Mouse (Mus musculus) adrenal gland, postnatal 4 days (tissue): ENCODE data around the gene Tcf19. TPM values are rescaled to one million over a fixed set of nuclear protein-coding genes. Genes with fewer than 3 reads are reported as not detected.
A peak's percentile ranks its signal among the peaks of the same experiment; 100 is the strongest.
"Not testable (repeated sequence)": the region's sequence is repeated elsewhere in the genome, so short reads cannot be mapped to it uniquely, and the experiment has no call there.

ENCODE experiments used
- DNase-seq, 2 experiments: peaks; one replicate each; pipeline ENCODE4 v3.0.0; 2021 to 2022; ENCODE audit warnings: low spot score in 2 of 2, mixed read lengths in 2 of 2
- total RNA-seq, 2 experiments: library from RNA; stranded (reverse); gene quantifications; 2 replicates each; pipeline ENCODE4 v1.2.3; 2021

Tcf19 gene
- total RNA-seq, 2 experiments from 2014 or later, result 31.0 to 34.7 TPM

DNA sequence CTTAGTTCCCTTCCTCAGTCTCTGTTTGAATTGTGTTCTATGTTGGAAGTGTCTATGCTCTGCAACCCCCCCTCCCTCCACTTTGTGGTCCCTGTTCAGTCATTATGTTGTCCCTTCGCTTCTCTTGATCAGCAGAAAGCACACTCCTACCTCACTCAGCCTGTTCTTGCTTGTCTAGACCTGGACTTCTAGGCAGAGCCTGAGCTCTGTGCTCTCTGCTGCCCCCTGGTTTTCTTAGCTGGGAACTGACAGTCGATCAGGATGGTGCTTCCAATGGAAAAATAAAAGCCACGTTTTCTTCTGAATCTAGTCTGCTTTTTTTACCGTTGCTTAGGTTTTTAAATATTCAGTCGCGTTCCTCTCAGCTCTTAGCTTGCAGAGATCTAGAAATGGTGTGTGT, 17.7 kb upstream of the Tcf19 start:
- DNase-seq, result peak in 1 of 2 experiments; percentile 44

DNA sequence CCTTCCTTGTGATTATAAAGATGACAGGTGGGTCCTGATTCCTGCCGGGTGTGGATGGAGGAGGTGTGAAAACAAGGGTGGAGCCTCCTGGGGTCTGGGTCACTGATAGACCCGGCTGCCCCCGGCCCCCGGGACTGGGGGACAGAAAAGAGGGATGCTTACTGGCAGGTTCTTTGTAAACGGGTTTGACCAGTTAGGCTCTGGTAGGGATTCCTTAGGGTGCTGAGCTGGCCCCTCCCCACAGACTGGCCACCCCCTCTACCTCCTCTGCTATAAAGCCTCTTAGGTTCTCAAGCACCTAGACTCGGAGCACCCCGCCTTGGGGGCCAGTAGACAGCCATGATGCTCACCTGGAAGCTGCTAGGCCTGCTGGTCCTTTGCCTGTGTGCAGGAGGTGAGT, 16.3 kb upstream of the Tcf19 start, which contains the start of gene Psors1c2:
Gene Psors1c2 (plus strand): TSS at position 301 of the 400 bp plus-strand sequence.
- DNase-seq, result no peak

DNA sequence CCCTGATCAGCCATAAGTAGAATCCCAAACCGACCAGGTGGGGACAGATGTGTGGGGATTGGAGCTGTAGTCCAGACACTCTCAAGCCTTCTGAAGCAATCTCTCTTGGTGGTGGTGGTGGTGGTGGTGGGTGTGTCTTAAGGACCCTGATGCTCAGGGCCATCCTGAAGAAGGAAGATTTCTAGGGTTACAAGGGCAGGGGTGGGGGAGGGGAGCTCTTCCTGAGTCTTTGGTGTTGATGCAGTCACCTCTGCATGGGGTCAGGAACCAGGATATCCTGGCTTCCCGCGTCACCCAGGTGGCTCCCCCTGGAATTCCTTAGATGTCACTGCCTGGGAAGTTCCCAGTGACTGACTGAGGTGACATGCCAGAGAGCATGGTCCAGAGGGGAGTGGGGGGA, 15.7 kb upstream of the Tcf19 start:
- DNase-seq, result no peak

DNA sequence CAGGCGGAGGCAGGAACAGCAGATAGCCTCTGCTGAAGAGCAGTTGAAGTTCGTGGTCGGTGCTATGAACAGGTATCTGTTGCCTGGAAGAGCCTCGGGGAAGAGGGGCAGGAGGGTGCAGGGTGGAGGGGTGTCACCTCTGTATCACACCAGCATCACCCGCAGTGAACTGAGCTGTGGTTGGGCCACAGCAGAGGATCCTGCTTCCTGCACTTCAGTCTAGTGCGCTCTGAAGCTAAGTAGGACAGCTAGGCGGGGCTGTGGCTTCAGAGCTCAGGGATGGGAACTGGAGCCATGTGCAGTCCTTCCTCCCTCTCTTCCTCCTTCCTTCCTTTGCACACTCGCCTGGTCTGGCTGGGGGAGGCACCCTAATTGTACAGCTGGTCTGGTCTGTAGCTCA, 10.0 kb upstream of the Tcf19 start:
- no peak for DNase-seq

DNA sequence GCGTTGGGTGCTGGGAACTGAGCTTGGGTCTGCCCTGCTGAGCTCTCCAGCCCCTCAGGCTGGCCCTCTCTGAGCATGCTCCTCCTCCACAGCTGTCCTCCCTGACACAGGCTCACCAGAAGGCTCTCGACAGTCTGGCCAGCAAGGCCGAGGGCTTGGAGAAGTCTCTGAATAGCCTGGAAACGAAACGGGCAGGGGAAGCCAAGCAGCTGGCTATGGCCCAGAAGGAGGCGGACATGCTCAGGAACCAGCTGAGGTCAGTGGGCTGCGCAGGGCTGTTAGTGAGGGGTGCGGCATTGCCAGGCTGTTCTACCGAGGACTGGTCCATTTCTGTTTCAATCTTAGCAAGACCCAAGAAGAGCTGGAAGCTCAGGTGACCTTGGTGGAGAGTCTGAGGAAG, 7.7 kb upstream of the Tcf19 start:
- DNase-seq, result no peak

DNA sequence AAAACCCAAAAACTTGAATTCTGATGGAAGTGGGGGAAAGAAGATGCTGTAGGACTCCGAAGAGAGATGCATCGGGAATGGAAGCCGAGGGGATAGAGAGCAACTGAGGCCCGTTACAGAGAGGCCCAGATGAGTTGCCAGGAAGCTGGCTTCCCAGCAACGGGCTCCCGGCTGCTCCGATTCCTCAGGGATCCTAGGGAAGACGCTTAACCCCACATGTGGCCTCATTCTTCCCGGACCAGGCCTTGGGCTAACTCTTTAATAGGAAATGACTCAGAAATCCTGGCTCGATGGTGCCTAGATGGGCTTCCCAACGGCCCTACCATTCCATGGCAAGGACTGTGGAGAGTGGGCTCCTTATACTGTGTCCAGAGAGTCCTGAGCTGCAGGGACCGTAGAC, 902 bp upstream of the Tcf19 start:
- DNase-seq, result no peak

DNA sequence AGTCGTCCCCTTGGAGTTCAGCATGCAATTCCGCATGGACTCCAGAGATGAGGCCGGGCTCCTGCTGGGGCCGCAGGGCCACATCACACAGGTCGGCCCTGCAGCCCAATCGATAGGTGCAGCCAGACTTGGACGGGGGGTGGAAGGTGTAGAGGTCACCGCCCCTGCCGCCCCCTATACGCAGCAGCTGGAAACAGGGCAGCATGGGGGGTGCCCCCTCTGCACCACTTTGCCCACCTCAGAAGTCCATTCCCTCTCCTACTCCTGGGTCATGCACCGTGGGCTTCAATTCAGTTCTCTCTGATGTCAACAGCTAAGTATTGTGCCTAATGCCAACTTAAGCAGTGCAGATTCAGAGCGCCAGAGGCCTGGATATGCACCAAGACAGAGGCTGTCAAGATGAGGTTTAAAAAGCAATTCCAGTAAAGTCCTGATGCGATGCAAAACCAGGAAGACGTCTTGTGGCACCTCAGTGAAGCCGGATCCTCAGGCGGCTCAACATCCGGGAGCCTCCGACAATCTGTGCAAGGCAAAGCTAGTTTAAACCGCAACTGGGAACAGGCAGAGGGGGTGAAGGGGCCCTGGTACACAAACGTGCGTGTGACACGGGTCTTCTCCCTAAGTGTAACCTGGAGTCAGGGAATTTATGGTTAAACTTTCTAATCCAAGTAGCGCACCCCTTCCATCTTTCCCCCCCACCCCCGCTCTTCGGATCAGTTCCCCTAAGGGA, 548 bp downstream of the Tcf19 start:
- DNase-seq, result no peak

DNA sequence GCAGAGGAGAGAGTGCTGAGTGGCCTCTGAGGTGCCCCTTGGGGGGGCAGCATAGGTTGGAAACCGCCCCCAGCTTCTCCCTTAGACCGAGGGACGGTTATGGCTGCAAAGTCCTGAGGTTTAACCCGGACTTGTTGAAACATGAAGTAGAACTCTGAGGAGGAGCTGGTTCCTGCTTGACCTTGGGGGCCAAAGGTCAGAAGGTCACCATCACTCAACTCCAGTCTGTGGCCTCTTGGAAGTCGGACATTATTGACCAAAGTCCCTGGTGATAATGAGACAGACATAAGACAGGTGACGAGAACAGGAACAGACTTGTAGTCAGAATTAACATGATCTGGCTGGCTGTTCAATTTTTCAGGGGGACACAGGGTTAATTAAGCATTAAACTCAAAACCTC, 1.9 kb downstream of the Tcf19 start:
- no peak for DNase-seq

DNA sequence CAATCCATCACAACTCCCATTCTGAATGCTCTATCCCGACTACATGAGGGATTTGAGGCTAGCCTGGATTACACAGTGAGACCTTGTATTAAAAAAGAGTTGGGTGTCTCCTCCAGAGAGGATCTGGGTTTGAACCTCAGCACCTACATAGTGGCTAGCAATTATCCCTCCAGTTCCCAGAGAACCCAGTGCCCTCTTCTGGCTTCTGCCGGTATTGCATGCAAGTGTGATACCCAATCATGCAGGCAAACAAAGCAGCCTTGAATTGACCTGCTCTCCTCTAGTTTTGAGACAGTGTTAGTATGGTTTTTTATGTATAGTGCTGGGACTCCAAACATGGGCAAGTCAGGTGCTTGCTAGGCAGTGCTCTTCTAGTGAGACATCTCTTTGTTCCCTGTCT, 2.7 kb downstream of the Tcf19 start:
- peak; percentile 33 to 45 for DNase-seq

DNA sequence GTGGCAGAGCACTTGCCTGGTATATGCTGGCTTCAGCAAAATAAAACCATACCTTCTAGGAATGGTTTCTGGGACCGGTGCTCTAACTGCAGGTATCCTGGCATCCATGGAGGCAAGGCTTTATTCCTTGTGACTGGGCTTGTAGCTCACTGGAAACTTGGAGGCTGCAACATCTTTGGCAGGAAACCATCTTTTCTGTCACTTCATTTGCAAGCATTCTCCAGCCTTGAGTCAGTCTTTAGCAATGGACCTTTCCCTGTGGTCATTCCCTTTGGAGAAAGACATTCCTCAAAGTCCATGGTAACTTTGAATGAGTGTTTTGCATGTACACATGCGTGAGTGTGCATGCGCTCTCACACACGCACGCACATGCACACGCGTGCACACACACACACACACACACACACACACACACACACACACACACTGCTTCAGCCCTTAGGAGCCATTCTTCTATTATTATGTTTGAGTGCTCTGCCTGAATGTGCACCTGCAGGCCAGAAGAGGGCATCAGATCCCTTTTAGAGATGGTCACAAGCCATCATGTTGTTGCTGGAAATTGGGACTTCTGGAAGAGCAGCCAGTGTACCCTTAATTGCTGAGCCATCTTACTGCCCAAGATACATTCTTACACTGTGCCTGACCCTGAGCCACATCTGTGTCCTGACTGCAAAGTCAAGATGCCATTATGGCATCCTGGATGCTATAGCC, 3.6 kb downstream of the Tcf19 start:
- no peak for DNase-seq

DNA sequence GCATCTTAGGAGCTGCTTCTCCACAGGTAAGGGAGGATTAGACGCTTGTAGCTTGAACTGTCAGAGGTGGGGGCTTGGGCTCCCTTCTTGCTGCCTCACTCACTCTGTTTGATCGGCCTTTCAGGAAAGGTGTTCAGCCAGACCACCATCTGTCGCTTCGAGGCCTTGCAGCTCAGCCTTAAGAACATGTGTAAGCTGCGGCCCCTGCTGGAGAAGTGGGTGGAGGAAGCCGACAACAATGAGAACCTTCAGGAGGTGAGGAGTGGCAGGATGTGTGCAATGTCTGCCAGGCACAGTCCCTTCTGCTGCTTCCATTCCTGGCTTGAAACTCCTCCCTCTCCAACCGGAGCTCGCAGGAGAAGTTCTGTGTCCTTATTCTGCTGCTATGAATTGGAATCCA, 7.3 kb downstream of the Tcf19 start:
- no peak for DNase-seq

DNA sequence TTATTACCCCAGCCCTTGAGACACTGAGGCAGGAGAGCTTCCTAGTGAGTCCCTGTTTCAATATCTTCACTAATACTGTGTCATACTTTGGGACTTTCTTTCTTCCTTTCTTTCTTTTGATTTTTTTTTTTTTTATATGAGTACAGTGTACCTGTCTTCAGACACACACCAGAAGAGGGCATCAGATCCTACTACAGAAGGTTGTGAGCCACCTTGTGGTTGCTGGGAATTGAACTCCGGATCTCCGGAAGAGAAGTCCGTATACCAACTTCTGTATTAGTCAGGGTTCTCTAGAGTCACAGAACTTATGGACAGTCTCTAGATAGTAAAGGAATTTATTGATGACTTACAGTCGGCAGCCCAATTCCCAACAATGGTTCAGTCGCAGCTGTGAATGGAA, 8.3 kb downstream of the Tcf19 start:
- DNase-seq, result not testable (repeated sequence)

DNA sequence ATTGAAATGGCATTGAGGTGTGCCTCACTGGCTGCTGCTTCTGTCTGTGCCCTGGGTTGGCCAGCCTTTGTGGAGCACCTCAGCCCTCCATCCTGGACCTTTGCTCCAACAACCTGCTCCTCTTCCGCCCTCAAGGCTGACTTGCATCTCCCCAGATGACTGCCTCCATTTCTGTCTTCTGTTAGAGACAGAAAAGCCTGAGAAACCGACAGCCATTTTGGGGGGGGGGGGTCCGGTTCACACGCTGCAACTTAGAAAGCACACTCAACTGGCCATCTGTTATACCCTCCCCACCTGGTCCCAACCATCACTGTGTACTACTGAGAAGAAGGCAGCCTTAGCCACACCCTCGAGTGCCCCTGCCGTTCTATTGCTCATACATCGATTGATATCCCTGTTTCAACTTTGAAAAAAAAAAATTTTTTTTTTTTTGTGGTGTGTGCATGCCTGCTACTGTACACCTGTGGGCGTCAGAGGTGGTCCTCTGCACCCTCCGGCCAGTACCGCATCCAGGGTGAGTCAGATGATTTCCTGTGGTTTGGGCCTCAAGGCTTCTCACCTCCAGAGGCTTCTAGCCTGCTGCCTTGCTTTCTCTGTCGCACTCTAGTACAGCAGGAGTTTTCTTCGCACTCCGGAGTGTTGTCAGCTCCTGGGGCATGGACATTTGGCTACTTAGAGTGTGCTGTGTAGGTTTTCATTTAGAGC, 8.9 kb downstream of the Tcf19 start:
- no peak for DNase-seq

DNA sequence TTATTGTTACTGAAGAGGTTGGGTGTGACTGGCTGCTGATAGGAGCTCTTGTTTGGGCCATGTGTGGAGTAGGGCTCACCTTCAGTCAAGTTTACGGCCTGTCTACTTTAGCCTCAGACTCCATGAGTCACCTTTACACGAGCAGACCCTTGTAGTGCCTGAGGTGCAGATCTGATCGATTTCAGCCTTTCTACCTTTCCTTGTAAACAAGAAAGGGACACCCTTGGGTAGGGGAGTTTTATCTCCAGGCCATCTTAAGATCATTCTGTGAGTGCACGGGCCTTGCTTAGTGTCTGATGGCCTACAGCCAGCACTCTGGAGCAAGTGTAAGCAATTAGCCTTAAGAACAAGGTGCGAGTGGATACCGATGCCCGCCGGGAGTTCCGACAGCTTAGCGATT, 9.7 kb downstream of the Tcf19 start:
- no peak for DNase-seq

DNA sequence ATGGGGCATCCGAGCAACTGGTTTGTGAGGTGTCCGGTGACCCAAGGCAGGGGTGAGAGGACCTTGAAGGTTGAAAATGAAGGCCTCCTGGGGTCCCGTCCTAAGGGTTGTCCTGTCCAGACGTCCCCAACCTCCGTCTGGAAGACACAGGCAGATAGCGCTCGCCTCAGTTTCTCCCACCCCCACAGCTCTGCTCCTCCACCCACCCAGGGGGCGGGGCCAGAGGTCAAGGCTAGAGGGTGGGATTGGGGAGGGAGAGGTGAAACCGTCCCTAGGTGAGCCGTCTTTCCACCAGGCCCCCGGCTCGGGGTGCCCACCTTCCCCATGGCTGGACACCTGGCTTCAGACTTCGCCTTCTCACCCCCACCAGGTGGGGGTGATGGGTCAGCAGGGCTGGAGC, 10.8 kb downstream of the Tcf19 start, which contains the start of gene Pou5f1:
Gene Pou5f1 (plus strand): TSS at position 243 of the 400 bp plus-strand sequence.
- no peak for DNase-seq

DNA sequence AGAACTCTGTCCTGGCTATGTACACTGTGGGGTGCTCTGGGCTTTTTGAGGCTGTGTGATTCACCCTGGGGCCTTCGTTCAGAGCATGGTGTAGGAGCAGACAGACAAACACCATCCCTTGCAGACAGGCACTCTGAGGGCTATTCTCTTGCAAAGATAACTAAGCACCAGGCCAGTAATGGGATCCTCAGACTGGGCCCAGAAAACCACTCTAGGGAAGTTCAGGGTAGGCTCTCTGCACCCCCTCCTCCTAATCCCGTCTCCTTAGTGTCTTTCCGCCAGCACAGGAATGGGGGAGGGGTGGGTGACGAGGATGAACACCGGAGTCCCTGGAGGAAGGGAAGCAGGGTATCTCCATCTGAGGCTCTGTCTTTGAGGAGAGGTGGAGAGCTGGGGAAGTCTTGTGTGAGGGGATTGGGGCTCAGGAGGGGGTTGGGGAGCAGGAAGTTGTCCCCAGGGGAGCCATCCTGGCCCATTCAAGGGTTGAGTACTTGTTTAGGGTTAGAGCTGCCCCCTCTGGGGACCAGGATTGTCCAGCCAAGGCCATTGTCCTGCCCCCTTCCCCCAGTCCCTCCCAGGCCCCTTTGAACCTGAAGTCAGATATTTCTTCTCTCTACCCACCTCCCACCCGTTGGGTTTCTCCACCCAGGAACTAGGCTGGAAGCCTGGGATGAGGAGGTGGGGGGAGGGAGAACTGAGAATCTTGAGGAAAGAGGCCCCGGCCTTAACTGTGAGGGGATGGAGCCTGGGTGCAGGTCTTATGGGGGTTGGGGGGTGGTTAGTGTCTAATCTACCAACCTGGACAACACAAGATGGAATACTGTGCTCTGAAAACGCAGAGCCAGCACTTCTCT, 11.8 kb downstream of the Tcf19 start:
- DNase-seq, result no peak

DNA sequence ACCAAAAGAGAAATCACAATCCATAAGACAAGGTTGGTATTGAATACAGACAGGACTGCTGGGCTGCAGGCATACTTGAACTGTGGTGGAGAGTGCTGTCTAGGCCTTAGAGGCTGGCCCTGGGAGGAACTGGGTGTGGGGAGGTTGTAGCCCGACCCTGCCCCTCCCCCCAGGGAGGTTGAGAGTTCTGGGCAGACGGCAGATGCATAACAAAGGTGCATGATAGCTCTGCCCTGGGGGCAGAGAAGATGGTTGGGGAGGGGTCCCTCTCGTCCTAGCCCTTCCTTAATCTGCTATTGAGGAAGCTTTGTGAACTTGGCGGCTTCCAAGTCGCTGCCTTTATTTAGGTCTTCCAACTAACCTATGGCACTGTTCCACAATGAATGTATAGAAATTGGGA, 12.8 kb downstream of the Tcf19 start:
- no peak for DNase-seq

DNA sequence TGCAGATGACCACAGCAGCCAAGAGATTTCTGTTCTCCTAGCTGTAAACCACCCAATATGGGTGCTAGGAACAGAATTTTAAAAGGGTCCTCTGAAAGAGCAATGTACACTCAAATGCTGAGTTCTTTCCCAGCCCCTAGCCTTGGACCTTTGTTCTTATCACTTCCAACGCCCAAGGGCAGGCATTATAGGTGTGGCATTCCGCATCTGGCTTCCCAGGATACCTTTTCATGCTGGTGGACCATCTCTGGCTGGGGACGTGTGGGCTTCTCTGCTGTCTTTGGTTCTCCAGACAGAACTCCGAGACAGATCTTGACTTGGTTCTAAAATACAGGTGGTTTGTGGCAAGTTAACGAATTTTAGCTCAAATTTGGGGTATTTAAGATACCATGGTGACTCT, 13.9 kb downstream of the Tcf19 start:
- DNase-seq, result no peak

DNA sequence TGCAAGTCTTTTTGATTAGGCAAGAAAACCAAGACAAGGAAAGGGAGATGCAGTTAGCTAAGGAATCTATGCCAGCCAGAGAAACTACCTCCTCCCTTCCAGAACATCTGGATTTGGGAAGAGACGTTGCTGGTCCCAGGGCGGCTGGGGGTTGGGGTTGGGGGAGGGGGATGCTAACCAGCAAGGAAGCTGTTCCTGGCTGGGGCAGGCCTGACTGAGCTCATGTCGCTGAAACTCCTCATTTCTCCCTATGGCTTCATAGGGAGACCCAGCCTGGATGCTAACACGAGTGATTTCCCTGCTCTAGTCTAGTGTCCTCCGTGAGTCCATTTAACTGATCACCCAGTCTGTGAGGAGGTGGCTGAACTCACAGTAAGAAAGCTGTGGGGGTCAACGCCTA, 14.4 kb downstream of the Tcf19 start:
- no peak for DNase-seq

DNA sequence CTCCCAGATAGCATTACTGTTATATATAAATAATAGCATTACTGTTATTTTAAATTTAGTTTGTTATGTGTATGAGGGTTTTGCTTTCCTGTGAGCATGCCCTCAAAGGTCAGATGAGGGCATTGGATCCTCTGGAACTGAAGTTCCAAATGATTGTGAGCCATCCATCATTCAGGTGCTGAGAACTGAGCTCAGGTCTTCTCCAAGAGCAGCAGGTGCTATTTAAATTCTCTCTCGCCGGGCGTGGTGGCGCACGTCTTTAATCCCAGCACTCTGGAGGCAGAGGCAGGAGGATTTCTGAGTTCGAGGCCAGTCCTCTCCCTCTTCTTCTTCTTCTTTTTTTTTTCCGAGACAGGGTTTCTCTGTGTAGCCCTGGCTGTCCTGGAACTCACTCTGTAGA, 19.5 kb downstream of the Tcf19 start:
- no peak for DNase-seq

DNA sequence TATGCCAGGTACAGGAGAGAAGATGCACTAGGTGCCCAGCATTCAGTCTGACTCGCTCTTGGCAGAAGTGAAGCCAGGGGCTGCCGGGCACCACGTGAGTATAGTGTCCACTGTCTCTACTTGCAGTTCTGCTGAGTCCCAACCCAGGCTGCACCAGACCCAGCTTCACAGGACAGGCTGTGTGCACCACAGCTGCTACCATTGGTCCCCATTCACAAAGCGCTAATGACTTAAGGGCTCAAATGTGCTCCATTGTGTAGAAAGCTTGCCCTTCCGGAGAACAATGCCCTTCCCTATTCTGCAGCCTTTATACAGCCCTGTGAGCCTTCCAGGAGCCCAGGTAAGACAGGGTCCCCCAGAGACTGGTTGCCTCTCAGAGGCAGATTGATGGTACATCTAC, 26.3 kb downstream of the Tcf19 start:
- DNase-seq, result no peak
